Mouse (Mus musculus) forebrain, embryonic 11.5 days (tissue): ENCODE measurements at regions not wholly inside any gene's neighbourhood (a gene's known extent, or its start where the extent isn't known, plus 50 kb on each side); places are given as distances from the start of the nearest gene placed in this dataset.
A peak's percentile ranks its signal among the peaks of the same experiment; 100 is the strongest.

Experiments used
- ATAC-seq: fragments of 200-750 bp; cut with Nextera tagmentation; replicated peaks from 2 replicates; pipeline ENCODE4 v1.8.0; 2017; ENCODE audit warnings: moderate TSS enrichment; ENCODE audit not compliant: low FRiP score
- DNase-seq: peaks from one replicate; pipeline ENCODE4 v3.0.0-alpha.2; 2017; ENCODE audit warnings: low spot score
- H3K27ac ChIP-seq: fragments of 300-500 bp; sonication (generic); 2 replicates; pipeline ENCODE4 v1.5.1; 2014; ENCODE audit warnings: low read depth, low read length
- H3K27me3 ChIP-seq: fragments of 300-500 bp; sonication (generic); 2 replicates; pipeline ENCODE4 v1.6.1; 2014; ENCODE audit warnings: mild to moderate bottlenecking, low read length, mixed read lengths; ENCODE audit not compliant: control insufficient read depth, insufficient read depth
- H3K36me3 ChIP-seq: fragments of 300-500 bp; sonication (generic); 2 replicates; pipeline ENCODE4 v1.6.1; 2014; ENCODE audit warnings: mild to moderate bottlenecking, low read length, moderate library complexity, mixed read lengths; ENCODE audit not compliant: control insufficient read depth, insufficient read depth
- H3K4me1 ChIP-seq: fragments of 300-500 bp; sonication (generic); replicated peaks from 2 replicates; pipeline ENCODE4 v1.6.1; 2014; ENCODE audit warnings: low read length, mixed read lengths; ENCODE audit not compliant: control insufficient read depth, insufficient read depth
- H3K4me2 ChIP-seq: fragments of 300-500 bp; sonication (generic); 2 replicates; pipeline ENCODE4 v1.6.1; 2014; ENCODE audit warnings: low read depth, mild to moderate bottlenecking, low read length, moderate library complexity, mixed read lengths; ENCODE audit not compliant: severe bottlenecking
- H3K4me3 ChIP-seq: fragments of 300-500 bp; sonication (generic); 2 replicates; pipeline ENCODE4 v1.5.1; 2014; ENCODE audit warnings: low read depth, low read length
- H3K9ac ChIP-seq: fragments of 300-500 bp; sonication (generic); 2 replicates; pipeline ENCODE4 v1.6.1; 2014; ENCODE audit warnings: low read length
- H3K9me3 ChIP-seq: fragments of 300-500 bp; sonication (generic); 2 replicates; pipeline ENCODE4 v1.6.1; 2016; ENCODE audit warnings: low read length, mixed read lengths; ENCODE audit not compliant: control insufficient read depth
- WGBS: fragments of 180-500 bp; shearing (Covaris S2); extraction: QIAGEN DNeasy Blood & Tissue Kit; methylation state at CpG from one replicate; pipeline ENCODE4 v1.1.7; 2014; 5-methylcytosine and 5-hydroxymethylcytosine counted together

- H3K9ac ChIP-seq = no peak overlapping the region
- no peak overlapping the region for H3K4me2 ChIP-seq
- H3K9me3 ChIP-seq = no peaks in the 10 kb centered on the region
- no peaks in the 10 kb centered on the region for H3K27me3 ChIP-seq
- H3K36me3 ChIP-seq = no peaks in the 10 kb centered on the region
- 73% methylated on average over 2 of the region's 2 CpGs for WGBS
- H3K27ac ChIP-seq = no peak overlapping the region
- H3K4me3 ChIP-seq = no peak overlapping the region
- DNase-seq (no peak), ATAC-seq (no peak)
- H3K4me1 ChIP-seq = no peaks in the 10 kb centered on the region
Observed at GRCm38 (mm10) chr8:103214606-103215005, 429.2 kb upstream of the Cdh11 start.

GRCm38 (mm10) chr8:103230741-103231475 lies 445.5 kb upstream of the Cdh11 start:
- H3K27me3 ChIP-seq = no peaks in the 10 kb centered on the region
- H3K4me2 ChIP-seq = no peak overlapping the region
- no peak overlapping the region for H3K27ac ChIP-seq
- no peaks in the 10 kb centered on the region for H3K4me1 ChIP-seq
- ATAC-seq (0 out of 2 replicates have a peak, but pooled peaks have one; percentile 27), DNase-seq (no peak)
- 74% methylated on average over 9 of the region's 9 CpGs for WGBS
- H3K9me3 ChIP-seq = no peaks in the 10 kb centered on the region
- H3K9ac ChIP-seq = no peak overlapping the region
- H3K36me3 ChIP-seq = no peaks in the 10 kb centered on the region
- H3K4me3 ChIP-seq = no peak overlapping the region

GRCm38 (mm10) chr8:103234374-103234773 lies 448.9 kb upstream of the Cdh11 start:
- Histone ChIP-seq H3K36me3 (no peaks in the 10 kb centered on the region), H3K9me3 (no peaks in the 10 kb centered on the region), H3K4me1 (no peaks in the 10 kb centered on the region), H3K9ac (no peak overlapping the region), H3K4me3 (no peak overlapping the region), H3K27me3 (no peaks in the 10 kb centered on the region), H3K4me2 (no peak overlapping the region), H3K27ac (no peak overlapping the region)
- no peak for ATAC-seq
- WGBS = 73% methylated on average over 2 of the region's 2 CpGs
- DNase-seq = no peak

- H3K4me2 ChIP-seq = no peak overlapping the region
- H3K27me3 ChIP-seq = no peaks in the 10 kb centered on the region
- 64% methylated on average over 1 of the region's 1 CpGs for WGBS
- no peaks in the 10 kb centered on the region for H3K36me3 ChIP-seq
- no peak for ATAC-seq
- no peaks in the 10 kb centered on the region for H3K9me3 ChIP-seq
- no peaks in the 10 kb centered on the region for H3K4me1 ChIP-seq
- no peak overlapping the region for H3K27ac ChIP-seq
- no peak for DNase-seq
- no peak overlapping the region for H3K9ac ChIP-seq
- H3K4me3 ChIP-seq = no peak overlapping the region
Observed at GRCm38 (mm10) chr8:103235614-103236013, 450.2 kb upstream of the Cdh11 start.

GRCm38 (mm10) chr8:103238456-103238970 lies 453.1 kb upstream of the Cdh11 start:
- no peak for ATAC-seq
- Histone ChIP-seq H3K9me3 (no peaks in the 10 kb centered on the region), H3K27ac (no peak overlapping the region), H3K36me3 (no peaks in the 10 kb centered on the region), H3K27me3 (no peaks in the 10 kb centered on the region), H3K4me2 (no peak overlapping the region), H3K4me1 (no peaks in the 10 kb centered on the region), H3K9ac (no peak overlapping the region), H3K4me3 (no peak overlapping the region)
- no peak for DNase-seq

- Histone ChIP-seq H3K27ac (no peak overlapping the region), H3K4me1 (no peaks in the 10 kb centered on the region), H3K9me3 (no peaks in the 10 kb centered on the region), H3K4me2 (no peak overlapping the region), H3K36me3 (no peaks in the 10 kb centered on the region), H3K27me3 (no peaks in the 10 kb centered on the region), H3K4me3 (no peak overlapping the region), H3K9ac (no peak overlapping the region)
- 88% methylated on average over 2 of the region's 2 CpGs for WGBS
- no peak for DNase-seq
- no peak for ATAC-seq
Observed at GRCm38 (mm10) chr8:103244169-103244568, 458.7 kb upstream of the Cdh11 start.

- H3K4me1 ChIP-seq = no peaks in the 10 kb centered on the region
- no peak overlapping the region for H3K9ac ChIP-seq
- H3K27ac ChIP-seq = no peak overlapping the region
- no peaks in the 10 kb centered on the region for H3K27me3 ChIP-seq
- WGBS = 90% methylated on average over 6 of the region's 6 CpGs
- DNase-seq (no peak), ATAC-seq (no peak)
- no peak overlapping the region for H3K4me3 ChIP-seq
- H3K4me2 ChIP-seq = no peak overlapping the region
- no peaks in the 10 kb centered on the region for H3K9me3 ChIP-seq
- H3K36me3 ChIP-seq = no peaks in the 10 kb centered on the region
Observed at GRCm38 (mm10) chr8:103244658-103245057, 459.2 kb upstream of the Cdh11 start.

GRCm38 (mm10) chr8:103245864-103246263 lies 460.4 kb upstream of the Cdh11 start:
- Histone ChIP-seq H3K27me3 (no peaks in the 10 kb centered on the region), H3K4me2 (no peak overlapping the region), H3K36me3 (no peaks in the 10 kb centered on the region), H3K4me1 (no peaks in the 10 kb centered on the region), H3K9ac (no peak overlapping the region), H3K9me3 (no peaks in the 10 kb centered on the region), H3K27ac (no peak overlapping the region), H3K4me3 (no peak overlapping the region)
- ATAC-seq (peak; percentile 61), DNase-seq (peak; percentile 52)
- WGBS = 21% methylated on average over 9 of the region's 9 CpGs

- Histone ChIP-seq H3K27me3 (no peaks in the 10 kb centered on the region), H3K9me3 (no peaks in the 10 kb centered on the region), H3K9ac (no peak overlapping the region), H3K27ac (no peak overlapping the region), H3K36me3 (no peaks in the 10 kb centered on the region), H3K4me3 (no peak overlapping the region), H3K4me1 (no peaks in the 10 kb centered on the region), H3K4me2 (no peak overlapping the region)
- ATAC-seq (no peak), DNase-seq (no peak)
Observed at GRCm38 (mm10) chr8:103261236-103261635, 475.8 kb upstream of the Cdh11 start.
